In the genomic region with DNA sequence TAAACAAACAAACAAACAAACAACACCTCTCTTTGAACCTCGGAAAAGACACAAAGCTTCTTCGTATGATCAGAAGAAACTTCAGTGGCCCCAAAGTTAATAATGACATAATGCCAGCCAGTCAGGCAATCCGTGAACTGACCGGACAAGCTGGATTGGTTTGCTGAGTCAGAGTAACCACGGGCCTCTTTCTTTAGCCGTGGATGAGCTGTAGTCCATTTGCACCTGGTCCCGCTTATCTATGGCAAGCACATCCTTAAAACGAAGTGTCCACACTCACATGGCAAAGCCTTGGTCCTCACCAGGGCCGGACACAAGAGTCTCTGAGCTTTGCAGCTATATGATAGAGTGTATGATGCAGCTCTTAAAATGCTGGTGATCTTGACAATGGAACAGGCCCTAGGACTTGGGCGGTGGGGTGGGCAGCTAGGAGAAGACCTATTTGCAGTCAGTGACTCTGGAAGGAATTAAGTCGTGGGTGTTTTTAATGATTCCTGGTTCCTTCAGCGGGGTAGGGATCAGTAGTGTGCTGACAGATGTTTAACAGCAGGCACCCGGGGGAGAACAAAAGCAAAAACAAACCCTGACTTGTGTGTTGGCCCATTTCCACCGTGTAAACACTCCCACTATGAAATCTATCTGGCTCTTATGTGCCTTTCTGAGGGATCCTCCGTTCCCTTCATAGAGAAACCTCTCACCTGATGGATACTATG, we compare ENCODE assay signal across 16 mouse cellular contexts. TPM values are rescaled to one million over a fixed set of nuclear protein-coding genes. Genes with fewer than 3 reads are reported as not detected.
DNase-seq lines count a peak whose midpoint lies in the region; ATAC-seq and TF ChIP-seq lines count a peak whose summit lies in the region.
"Had no signal": no experiment of that assay in that cellular context is flagged by ENCODE, and none has a peak within 500 bp of the region (broad histone marks: within the 10 kb centered on the region; RNA-seq: fewer than 3 reads in every experiment).

No protein-coding gene starts in this region.

- 53% methylated on average over 15 of the region's 15 CpGs for WGBS in heart, adult 2 months

- ATAC-seq in frontal cortex, adult (ENCODE audit: low TSS enrichment), result no peak
- ATAC-seq: forebrain, postnatal 0 days; hindbrain, postnatal 0 days; midbrain, embryonic 13.5 days; Patski had no signal

- peak; percentile 90 for DNase-seq in heart, adult 11 months
- no peak for DNase-seq in heart, adult 2 months
- peak; percentile 7 to 19 for DNase-seq in kidney, postnatal 4 days
- no peak for DNase-seq in kidney, adult 8-10 months
- DNase-seq in heart, postnatal 4 days, result peak; percentile 14
- DNase-seq in left cerebral cortex, adult 2 months (ENCODE audit: extremely low spot score in 1 of 2, low spot score in 2 of 2), result no peak
- DNase-seq: cerebellum, adult 9-11 months; forebrain, postnatal 0 days; gastrocnemius, postnatal 10 days; layer of hippocampus, adult 9-11 months; right cerebral cortex, postnatal 14 days had no signal

- no peak overlapping the region for H3ac ChIP-seq in myocyte (ENCODE audit: control insufficient read depth, insufficient read length)

- H3K4me3 ChIP-seq in heart, adult 2 months, result no peak overlapping the region
- H3K4me3 ChIP-seq in myocyte, result no peak overlapping the region
- no peak overlapping the region for H3K4me3 ChIP-seq in left cerebral cortex, adult 2 months
- H3K4me3 ChIP-seq: midbrain, embryonic 13.5 days had no signal

- H3K79me2 ChIP-seq in heart, adult 2 months (replicated peaks; ENCODE audit: control insufficient read depth, insufficient read depth, low read length), result no peaks in the 10 kb centered on the region
- no peaks in the 10 kb centered on the region for H3K79me2 ChIP-seq in myocyte (ENCODE audit: control insufficient read depth, insufficient read depth)

- TF ChIP-seq POLR2A in heart, adult 2 months (IDR thresholded peaks at IDR 0.05; ENCODE audit: insufficient read depth, low read depth, low read length), result no peak
- no peak for TF ChIP-seq POLR2A in myocyte (IDR thresholded peaks at IDR 0.05; ENCODE audit: insufficient read length, low read depth)

- TF ChIP-seq EP300 in heart, adult 2 months (IDR thresholded peaks at IDR 0.05; ENCODE audit: insufficient read depth, low read depth, low read length), result no peak

- H3K36me3 ChIP-seq in heart, adult 2 months (ENCODE audit: control insufficient read depth, insufficient read depth, low read length), result no peaks in the 10 kb centered on the region
- no peaks in the 10 kb centered on the region for H3K36me3 ChIP-seq in myocyte (ENCODE audit: control insufficient read depth, insufficient read depth)
- H3K36me3 ChIP-seq: midbrain, embryonic 13.5 days had no signal

- H3K9ac ChIP-seq in heart, adult 2 months (ENCODE audit: low read depth, low read length), result no peak overlapping the region
- H3K9ac ChIP-seq: forebrain, postnatal 0 days; midbrain, embryonic 13.5 days had no signal

- H3K4me2 ChIP-seq in myocyte (ENCODE audit: low read depth), result peak overlapping the region; percentile 41
- H3K4me2 ChIP-seq: midbrain, embryonic 13.5 days had no signal

- TF ChIP-seq CTCF in heart, adult 2 months (IDR thresholded peaks at IDR 0.05), result no peak
- no peak for TF ChIP-seq CTCF in left cerebral cortex, adult 2 months (IDR thresholded peaks at IDR 0.05)

- H3K27ac ChIP-seq in heart, adult 2 months, result no peak overlapping the region
- H3K27ac ChIP-seq in left cerebral cortex, adult 2 months, result no peak overlapping the region
- H3K27ac ChIP-seq: hindbrain, postnatal 0 days; midbrain, embryonic 13.5 days had no signal

- no peaks in the 10 kb centered on the region for H3K27me3 ChIP-seq in heart, adult 2 months (ENCODE audit: control insufficient read depth, insufficient read depth, low read length)
- no peaks in the 10 kb centered on the region for H3K27me3 ChIP-seq in myocyte (ENCODE audit: control insufficient read depth, insufficient read depth, insufficient read length)
- H3K27me3 ChIP-seq: midbrain, embryonic 13.5 days; Patski had no signal

- intact Hi-C loops in heart, adult 2 months (cut with DNase I), result no loop called here
- intact Hi-C loops in left cerebral cortex, adult 2 months (cut with DNase I), result no loop called here

- no peaks in the 10 kb centered on the region for H3K4me1 ChIP-seq in heart, adult 2 months (ENCODE audit: control insufficient read depth, insufficient read depth, low read length)
- H3K4me1 ChIP-seq: midbrain, embryonic 13.5 days had no signal

TF ChIP-seq in myocyte, 11 proteins besides CTCF, POLR2A, EP300 and RAD21:
- TF ChIP-seq USF1 (IDR thresholded peaks at IDR 0.05; ENCODE audit: low read depth), result no peak
- peak; percentile 75 to 91 (median 90) for TF ChIP-seq MYOD1 (IDR thresholded peaks at IDR 0.05; ENCODE audit: control insufficient read depth in 1 of 3, insufficient read length in 2 of 3, low read depth in 2 of 3)
- no peak for TF ChIP-seq SRF (IDR thresholded peaks at IDR 0.05; ENCODE audit: control insufficient read depth, insufficient read length, low read depth)
- peak in 1 of 3 experiments; percentile 10 for TF ChIP-seq MYOG (IDR thresholded peaks at IDR 0.05; ENCODE audit: control insufficient read depth in 1 of 3, insufficient read depth in 1 of 3, insufficient read length in 2 of 3, low read depth in 2 of 3)

RNA-seq across cellular contexts. Expression of gene Dyrk2, which starts 53.6 kb away (rescaled TPM):
- 10 to 100 TPM; 32.4 to 42.1 TPM for total RNA-seq in heart, adult 2 months (2021)
- 12.1 and 23.2 TPM in 2 replicates for polyA plus RNA-seq in heart, adult 2 months (2012; rRNA removed)
- 100 to 1,000 TPM; 114 to 130 TPM for total RNA-seq in heart, postnatal 4 days (2021)
- 24.2 TPM for polyA plus RNA-seq in myocyte (2012; fragmentation: generic; extraction: Trizol)
- 10 to 100 TPM; 49.9 to 53.9 TPM for total RNA-seq in left cerebral cortex, adult 2 months (2021)

Comparison
In these comparisons a context has a peak if more than half of its experiments do, and no peak if none do; other contexts are left out.
1. DNase-seq: peak in heart, adult 11 months (single experiment), kidney, postnatal 4 days (2 of 2) and heart, postnatal 4 days (single experiment); none in heart, adult 2 months (0 of 2), kidney, adult 8-10 months (0 of 2) and left cerebral cortex, adult 2 months (0 of 2).